Mouse (Mus musculus): ENCODE data around the gene Rps6kb1.

Rps6kb1 gene

GRCm38 (mm10) chr11:86468971-86469370, 75.6 kb downstream of the Rps6kb1 start:
- DNase-seq (ENCODE audit: low read depth) = no peak

- DNase-seq (ENCODE audit: low read depth) = no peak
Observed at GRCm38 (mm10) chr11:86468345-86468744, 76.3 kb downstream of the Rps6kb1 start.

- peak; percentile 82 for DNase-seq (ENCODE audit: low read depth)
Observed at GRCm38 (mm10) chr11:86464275-86464674, 80.3 kb downstream of the Rps6kb1 start.

- no peak for DNase-seq (ENCODE audit: low read depth)
Observed at GRCm38 (mm10) chr11:86462579-86462978, 82.0 kb downstream of the Rps6kb1 start.

GRCm38 (mm10) chr11:86458866-86459265, 85.7 kb downstream of the Rps6kb1 start:
- DNase-seq (ENCODE audit: low read depth) = no peak

- DNase-seq (ENCODE audit: low read depth) = no peak
Observed at GRCm38 (mm10) chr11:86457545-86457944, 87.1 kb downstream of the Rps6kb1 start.

GRCm38 (mm10) chr11:86453991-86454390, 90.6 kb downstream of the Rps6kb1 start:
- DNase-seq (ENCODE audit: low read depth) = no peak

Measured in naive thymus-derived CD4-positive, alpha-beta T cell, adult 2 months (primary cell).